Mouse (Mus musculus): ENCODE results near the gene Fank1.
"Not testable (repeated sequence)": the region's sequence is repeated elsewhere in the genome, so short reads cannot be mapped to it uniquely, and the experiment has no call there.

Fank1 gene

DNA sequence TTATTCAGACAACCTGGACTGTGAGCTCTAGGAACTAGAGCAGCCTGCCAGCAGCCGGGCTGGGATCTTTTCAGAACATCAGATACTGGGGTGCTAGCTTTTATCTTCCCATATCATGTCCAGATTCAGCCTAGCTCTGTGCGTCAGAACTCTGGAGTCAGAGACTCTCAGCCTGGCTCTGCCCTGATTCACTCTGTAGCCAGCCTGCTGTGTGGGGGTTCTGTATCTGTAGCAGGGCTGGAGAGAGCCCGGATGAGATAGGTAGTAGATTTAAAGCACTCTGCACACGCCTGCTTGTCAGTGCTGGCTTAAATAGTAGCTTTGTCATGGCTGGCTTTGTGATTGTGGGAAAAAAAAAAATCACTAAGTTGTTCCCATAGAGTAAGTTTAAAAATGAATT is 51.9 kb downstream of the Fank1 start:
- in situ Hi-C loops (cut with MboI, MseI) = loop anchor here (25.0 kb wide), 2 partner anchors 1634 to 1959 kb away; no protein-coding TSS in a partner anchor

DNA sequence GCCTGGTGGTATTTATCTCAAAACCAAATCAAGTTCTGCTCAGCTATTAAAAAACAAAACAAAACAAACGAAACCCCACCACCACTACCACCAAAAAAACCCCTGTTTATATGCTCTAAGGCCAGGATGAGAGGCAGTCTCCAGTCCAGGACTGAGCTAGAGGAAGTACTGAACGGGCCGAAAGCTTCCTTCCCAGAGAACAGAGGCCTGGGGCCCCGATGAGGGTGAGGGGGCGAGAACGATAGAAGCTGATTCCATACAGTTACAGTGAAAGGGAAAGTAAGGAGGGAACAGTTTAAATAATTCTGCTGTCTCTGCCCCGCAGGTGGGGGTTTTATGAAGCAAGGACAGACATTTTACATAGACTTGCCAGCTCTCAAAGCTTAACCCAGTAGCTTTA is 52.9 kb downstream of the Fank1 start:
- in situ Hi-C loops (cut with MboI, MseI) = loop anchor here (25.0 kb wide), 2 partner anchors 1633 to 1958 kb away; no protein-coding TSS in a partner anchor

DNA sequence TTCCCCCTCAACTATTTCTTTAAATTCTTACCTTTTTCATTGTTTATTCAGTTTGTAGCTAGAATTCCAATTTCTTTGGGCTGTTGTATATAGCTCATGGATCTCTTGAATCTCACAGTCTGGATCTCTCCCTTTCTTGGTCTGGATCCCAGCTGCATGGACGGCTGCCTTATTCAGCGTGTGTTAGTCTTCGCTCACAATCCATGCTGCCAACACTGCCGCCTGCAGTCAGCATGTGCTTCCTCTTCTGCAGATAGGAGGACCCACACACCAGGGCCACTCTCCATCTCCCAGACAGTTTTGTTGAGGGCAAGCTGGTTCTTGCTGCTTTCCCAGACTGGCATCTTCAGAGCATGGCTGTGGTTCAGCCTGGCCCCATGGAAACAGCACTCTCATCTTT is 62.9 kb downstream of the Fank1 start:
- in situ Hi-C loops (cut with MboI, MseI) = loop anchor here (25.0 kb wide), 2 partner anchors 1623 to 1948 kb away; no protein-coding TSS in a partner anchor

DNA sequence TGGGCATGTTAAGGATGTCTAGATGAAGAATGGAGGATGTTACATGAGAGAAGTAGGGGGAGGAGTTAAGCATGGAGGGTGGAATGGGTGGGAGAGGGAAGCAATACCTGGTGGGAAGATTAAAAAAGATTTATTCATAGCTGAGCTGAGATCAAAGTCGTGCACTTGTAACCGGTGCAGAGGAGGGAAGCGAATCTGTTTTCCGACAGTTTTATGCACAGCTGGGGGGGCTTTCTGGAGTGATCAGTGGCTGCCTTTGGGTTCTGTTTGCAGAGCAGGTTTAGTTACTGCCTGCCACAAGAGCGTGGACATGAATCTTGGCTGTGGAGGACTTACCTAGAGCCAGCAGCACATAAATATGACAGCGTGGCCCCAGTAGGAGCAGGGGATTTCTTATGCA is 65.4 kb downstream of the Fank1 start:
- in situ Hi-C loops (cut with MboI, MseI) = loop anchor here (25.0 kb wide), 2 partner anchors 1620 to 1945 kb away; no protein-coding TSS in a partner anchor

DNA sequence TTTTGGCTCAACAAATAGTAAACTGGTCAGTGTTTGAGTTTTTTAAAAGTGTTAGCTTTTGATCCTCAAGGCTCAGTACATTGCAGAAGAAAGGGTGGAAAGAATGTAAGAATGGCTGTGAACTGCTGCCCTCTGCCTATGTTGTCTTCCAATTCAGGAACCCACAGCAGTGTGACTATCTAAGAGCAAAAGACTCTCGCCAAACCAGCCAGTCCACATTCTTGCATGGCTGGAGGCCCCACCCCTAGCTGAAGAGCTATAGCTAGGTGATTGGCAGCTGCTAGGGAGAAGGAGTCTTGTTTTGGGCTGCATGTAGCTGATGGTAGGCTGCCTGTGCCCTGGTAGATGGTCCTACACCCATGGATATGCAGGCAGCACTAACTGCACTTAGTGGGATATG is 70.5 kb downstream of the Fank1 start:
- in situ Hi-C loops (cut with MboI, MseI) = loop anchor here (25.0 kb wide), 2 partner anchors 1615 to 1940 kb away; no protein-coding TSS in a partner anchor

DNA sequence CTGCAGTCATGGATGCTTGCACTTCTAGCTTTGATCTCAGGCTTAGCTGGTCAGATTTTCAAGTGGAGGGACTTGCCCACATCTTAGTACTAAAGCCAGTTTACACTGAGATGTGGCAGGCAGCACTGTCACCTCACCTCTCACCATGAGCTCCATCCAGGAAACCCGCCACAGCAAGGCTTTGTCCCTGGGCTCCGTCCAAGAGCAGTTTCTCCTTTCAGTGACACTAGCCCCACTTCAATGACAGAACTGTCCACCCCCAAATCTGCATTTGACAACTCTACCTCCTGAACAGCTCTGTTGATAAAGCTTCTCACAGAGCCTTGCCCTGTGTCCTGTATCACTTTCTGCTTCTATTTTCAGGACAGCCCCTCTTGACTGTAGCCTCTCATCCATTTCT is 71.5 kb downstream of the Fank1 start:
- in situ Hi-C loops (cut with MboI, MseI) = loop anchor here (25.0 kb wide), 2 partner anchors 1614 to 1939 kb away; no protein-coding TSS in a partner anchor

DNA sequence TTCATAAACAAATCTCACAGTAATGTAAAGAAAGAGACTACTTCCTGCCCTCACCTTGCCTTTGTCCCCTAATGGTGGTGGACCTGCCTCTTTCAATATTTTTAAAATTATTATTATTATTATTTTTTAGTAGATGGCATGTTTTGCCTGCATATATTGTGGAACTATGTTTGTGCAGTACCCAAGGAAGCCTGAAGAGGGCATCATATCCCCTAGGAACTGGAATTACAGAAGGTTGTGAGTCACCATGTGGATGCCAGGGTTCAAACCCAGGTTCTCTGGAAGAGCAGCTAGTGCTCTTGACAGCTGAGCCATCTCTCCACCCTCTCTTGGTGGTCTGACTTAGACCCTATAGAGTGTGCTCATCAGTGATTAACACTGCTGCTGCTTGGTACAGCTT is 74.1 kb downstream of the Fank1 start:
- in situ Hi-C loops (cut with MboI, MseI) = loop anchor here (25.0 kb wide), 1 partner anchor 712 kb away; no protein-coding TSS in a partner anchor

DNA sequence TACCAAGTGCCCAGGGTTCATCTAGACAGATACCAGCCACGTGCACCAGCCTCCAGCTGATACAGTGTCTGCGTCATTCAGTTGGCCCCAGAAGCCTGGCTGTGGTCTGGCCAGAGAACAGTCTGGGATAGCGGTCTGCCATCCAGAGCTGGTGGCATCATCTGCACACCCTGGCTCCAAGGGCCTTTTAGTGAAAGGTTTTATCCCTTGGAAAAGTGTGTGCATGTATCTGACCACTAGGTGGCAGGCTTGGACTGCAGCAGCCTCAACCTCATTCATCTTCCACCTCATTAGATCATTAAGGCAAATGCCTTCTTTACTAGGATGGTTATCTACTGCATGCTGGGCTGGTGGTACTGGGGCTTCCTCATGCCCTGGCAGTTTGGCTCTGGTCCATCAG is 79.6 kb downstream of the Fank1 start:
- in situ Hi-C loops (cut with MboI, MseI) = loop anchor here (25.0 kb wide), 1 partner anchor 706 kb away; no protein-coding TSS in a partner anchor

DNA sequence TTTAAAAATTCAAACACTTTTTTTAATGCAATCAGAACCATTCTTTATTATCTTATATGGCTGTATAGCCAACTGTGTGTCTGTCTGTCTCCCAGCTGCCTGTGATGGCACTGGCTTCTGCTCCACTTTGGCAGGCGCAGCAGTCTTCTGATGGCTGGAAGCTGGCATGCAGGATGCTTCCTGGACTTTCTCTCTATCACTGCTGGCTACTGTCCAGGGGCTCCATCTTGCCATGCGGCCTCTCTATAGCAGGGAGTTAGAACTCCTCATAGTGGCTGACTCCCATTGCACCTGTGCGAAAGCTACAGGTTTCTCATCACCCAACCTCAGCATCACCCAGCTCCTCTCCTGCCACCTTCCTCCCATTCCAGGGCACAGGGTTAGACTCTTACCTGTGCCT is 81.8 kb downstream of the Fank1 start:
- in situ Hi-C loops (cut with MboI, MseI) = loop anchor here (25.0 kb wide), 1 partner anchor 704 kb away; no protein-coding TSS in a partner anchor

DNA sequence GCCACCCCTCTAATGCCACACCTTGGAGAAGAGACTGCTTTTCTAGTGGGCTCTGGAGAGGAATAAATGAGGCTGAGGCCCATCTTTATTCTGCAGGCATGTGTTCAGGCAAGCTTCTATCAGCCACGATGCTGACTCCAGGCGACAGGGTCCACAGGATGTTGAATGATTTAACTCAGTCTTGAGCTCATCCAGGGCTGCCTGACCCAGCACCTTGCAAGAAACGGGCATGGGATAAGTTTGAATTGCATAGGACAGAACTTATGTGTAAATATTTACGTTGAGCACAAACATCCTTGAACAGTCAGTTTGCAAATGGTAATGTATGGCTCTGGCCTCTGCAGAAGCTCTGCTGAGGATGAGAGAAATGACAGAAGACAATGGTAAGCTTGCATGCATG is 82.9 kb downstream of the Fank1 start:
- in situ Hi-C loops (cut with MboI, MseI) = loop anchor here (25.0 kb wide), 1 partner anchor 703 kb away; no protein-coding TSS in a partner anchor

DNA sequence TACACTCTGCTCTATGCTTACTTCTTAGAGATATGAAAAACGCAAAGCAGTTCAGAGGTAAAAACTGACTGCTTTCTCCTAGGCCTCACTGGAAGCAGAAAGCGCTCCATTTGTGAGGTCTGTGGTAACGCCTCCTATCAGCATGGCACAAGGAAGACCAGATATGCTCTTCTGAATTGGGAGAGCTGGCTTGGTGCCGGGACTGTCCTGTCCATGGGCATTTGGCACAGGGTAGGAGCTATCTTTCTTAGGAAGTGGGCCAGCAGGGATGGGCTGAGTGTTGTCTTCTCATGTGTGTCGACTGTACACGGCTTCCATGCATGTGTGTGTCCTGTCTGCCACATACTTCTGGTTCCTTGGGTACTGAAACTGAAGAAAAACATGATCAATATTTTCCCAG is 85.6 kb downstream of the Fank1 start:
- in situ Hi-C loops (cut with MboI, MseI) = loop anchor here (10.0 to 25.0 kb wide), 2 partner anchors 133 to 700 kb away; no protein-coding TSS in a partner anchor

DNA sequence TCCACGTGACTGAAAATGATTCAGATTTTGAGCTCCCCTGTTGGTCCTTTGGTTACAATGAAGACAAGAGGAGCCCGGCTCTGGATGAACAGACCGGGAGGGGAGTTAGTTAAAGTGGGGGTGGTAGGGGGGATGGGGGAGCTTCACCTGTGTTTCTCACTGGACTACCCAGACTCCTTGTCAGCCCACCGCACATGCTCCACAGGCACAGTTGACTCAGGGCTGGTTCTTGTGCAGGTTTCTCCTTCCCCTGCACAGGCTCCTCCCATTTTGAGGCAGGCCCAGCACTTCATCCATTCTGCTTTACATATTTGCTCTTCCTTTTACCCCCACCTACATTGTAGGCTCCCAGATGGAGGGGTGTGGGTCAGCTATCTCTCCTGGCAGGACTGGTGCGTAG is 86.1 kb downstream of the Fank1 start:
- in situ Hi-C loops (cut with MboI, MseI) = loop anchor here (10.0 to 25.0 kb wide), 2 partner anchors 132 to 700 kb away; no protein-coding TSS in a partner anchor

DNA sequence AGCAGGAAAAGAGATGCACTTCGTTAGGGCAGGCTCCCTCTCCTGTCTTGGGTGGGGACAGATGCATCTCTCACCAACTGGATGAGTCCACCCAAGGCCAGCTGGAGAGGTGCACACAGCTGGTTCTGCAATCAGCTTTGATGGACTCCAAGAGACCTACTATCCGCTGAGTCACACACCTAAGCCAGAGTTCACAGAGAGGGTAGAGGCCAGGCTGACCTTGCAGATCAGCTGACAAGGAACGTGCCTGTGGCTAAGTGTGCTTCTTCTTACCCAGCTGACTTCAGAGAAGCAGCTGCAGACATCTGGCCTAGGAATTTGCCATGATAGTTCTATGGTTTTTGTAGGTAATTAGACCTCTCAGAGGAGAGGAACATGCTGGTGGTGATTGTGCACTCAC is 86.5 kb downstream of the Fank1 start:
- in situ Hi-C loops (cut with MboI, MseI) = loop anchor here (10.0 to 25.0 kb wide), 2 partner anchors 132 to 699 kb away; no protein-coding TSS in a partner anchor

DNA sequence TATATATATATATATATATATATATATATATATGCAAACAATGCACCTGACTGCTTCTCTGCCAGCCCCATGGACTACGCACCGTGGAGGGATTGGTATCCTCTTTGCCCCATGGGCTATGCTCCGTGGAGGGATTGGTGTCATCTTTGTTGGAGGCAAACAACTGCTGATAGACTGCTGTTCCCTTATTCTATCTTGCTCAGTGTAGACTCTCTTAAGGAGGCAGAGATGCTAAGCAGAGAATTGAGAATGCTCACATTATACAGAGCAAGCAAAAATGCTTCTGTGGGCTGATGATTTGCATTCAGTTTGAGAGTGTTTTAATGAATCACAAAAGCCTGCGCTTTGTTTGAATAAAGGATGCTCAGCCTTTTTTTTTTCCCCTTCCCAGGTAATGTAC is 87.0 kb downstream of the Fank1 start:
- in situ Hi-C loops (cut with MboI, MseI) = loop anchor here (10.0 to 25.0 kb wide), 2 partner anchors 131 to 699 kb away; no protein-coding TSS in a partner anchor

DNA sequence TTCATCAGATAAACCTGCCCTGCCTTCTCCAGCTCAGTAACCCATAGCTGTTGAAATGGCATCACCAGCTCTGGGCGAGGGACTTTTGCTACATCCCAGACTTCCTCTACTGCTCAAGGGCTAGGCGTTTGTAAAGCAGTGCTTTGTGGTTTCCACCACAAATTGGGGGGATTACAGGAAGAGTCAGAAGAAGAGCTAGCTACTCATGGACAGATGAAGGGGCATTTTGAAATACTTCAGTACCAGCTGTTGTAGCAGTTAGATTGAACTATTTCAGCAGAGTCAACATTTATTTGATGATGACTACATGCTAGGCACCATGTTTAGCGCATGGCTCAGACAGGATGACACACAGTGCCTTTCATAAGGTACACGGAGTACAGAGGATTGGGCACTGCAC is 93.6 kb downstream of the Fank1 start:
- in situ Hi-C loops (cut with MboI, MseI) = loop anchor here (25.0 kb wide), 1 partner anchor 692 kb away; no protein-coding TSS in a partner anchor

DNA sequence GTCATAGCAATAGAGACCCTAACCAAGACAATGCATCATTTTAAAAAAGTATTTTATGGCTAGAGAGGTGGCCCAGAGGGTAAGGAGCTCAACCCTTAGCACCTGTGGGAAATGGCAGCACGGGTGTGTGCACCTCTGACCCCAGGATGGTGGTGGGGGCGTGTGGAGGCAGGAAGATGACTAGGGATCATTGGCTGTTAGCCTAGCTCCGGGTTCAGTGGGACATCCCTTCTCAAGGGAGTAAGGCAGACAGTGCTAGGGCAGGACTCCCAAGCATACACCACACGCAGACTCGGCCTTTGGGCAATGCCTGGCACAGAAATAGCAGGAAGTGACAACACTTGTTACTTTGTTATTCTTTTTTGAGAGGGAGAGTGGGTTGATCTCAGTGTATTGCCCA is 96.0 kb downstream of the Fank1 start:
- in situ Hi-C loops (cut with MboI, MseI) = loop anchor here (25.0 kb wide), 1 partner anchor 690 kb away; no protein-coding TSS in a partner anchor

DNA sequence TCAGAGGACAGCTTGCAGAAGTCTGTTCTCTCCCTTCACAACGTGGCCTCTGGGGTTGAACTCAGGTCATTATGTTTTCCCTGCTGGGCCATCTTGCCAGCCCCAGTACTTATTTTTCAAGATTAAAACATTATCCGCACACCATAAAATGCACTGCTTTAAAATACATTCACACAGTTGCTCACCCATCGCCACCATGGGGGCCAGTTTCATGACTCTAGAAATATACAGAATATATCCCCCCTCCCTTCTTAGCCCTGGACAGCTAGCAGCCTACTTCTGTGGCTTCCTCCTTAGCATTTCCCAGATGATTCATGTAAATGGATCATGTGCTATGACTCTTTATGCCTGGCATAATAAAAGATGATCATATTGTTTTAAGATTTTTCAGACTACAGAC is 99.5 kb downstream of the Fank1 start:
- in situ Hi-C loops (cut with MboI, MseI) = no loop called here

DNA sequence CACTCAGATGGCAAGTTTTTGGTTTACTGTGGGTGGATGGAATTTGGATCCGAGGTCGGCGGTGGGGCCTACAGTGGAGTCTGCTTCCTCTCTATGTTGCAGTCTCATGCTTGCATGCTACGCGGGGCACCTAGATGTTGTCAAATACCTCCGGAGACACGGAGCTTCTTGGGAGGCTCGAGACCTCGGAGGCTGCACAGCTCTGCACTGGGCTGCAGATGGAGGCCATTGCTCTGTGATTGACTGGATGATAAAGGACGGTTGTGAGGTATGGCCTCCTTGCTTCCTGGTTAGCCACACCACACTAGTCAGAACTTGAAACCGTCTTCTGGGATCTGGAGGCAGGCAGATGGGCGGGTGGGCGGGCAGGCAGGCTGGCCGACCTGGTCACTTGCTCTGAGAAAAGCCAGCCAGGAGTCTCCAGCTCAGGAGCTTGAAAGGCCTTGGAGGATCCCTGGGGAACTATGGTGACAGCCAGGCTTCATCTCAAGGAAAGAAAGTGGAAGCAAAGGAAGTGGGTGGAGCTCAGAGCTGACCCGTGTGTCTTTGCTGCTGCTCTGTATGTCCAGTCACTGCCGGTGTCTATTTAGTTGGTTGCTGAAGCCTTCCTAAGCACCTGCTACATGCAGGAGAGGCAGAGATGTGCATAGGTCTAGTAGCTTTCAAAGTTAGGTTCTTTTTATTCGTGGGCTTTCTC is 100.1 kb downstream of the Fank1 start:
- in situ Hi-C loops (cut with MboI, MseI) = no loop called here

DNA sequence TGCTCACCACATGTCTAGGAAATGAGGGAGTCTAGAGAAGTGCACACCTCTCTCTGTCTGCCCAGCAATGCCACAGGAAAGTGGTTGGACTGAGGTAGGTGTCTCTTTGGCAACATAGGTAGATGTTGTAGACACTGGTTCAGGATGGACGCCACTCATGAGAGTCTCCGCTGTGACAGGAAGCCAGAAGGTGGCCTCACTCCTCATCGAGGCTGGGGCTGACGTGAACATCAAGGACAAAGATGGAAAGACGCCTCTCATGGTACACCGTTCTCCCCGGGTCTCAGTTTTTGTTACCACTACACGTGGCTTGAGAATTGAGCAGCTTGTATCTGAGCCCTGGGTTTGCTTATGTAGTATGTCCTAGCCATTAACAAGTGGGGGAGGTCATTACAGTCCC is 103.1 kb downstream of the Fank1 start:
- in situ Hi-C loops (cut with MboI, MseI) = no loop called here

DNA sequence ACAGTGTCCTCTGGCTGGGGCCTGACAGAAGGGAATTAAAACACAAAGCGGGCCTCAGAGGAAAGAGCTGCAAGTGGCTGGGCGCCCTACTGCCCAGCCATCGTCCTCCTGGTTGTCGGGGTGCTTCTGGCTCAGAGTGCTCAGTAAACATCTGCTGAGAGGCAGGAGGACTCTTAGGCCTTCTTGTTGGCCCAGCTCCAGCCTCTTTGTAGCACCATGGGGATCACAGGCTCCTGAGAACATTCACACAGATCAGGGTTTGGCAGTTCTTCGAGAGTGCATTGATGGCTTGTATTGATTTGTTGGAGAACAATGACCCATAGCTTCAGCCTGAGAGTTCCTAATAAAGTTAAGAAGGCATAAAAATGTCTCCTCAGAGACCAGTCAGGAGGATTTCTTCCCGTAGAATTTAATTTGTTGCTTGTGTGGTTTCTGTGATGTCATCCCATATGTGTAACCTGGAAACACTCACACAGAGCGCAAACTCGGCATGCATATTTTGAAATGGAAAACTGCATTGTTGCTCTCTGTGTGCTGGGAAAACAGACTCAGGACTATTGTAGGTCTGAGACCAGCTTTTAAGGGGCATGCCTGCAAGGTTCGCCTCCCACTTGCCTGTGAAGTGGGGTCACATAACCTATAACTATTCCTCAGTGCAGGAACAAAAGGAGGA is 108.2 kb downstream of the Fank1 start:
- in situ Hi-C loops (cut with MboI, MseI) = not testable (repeated sequence)

DNA sequence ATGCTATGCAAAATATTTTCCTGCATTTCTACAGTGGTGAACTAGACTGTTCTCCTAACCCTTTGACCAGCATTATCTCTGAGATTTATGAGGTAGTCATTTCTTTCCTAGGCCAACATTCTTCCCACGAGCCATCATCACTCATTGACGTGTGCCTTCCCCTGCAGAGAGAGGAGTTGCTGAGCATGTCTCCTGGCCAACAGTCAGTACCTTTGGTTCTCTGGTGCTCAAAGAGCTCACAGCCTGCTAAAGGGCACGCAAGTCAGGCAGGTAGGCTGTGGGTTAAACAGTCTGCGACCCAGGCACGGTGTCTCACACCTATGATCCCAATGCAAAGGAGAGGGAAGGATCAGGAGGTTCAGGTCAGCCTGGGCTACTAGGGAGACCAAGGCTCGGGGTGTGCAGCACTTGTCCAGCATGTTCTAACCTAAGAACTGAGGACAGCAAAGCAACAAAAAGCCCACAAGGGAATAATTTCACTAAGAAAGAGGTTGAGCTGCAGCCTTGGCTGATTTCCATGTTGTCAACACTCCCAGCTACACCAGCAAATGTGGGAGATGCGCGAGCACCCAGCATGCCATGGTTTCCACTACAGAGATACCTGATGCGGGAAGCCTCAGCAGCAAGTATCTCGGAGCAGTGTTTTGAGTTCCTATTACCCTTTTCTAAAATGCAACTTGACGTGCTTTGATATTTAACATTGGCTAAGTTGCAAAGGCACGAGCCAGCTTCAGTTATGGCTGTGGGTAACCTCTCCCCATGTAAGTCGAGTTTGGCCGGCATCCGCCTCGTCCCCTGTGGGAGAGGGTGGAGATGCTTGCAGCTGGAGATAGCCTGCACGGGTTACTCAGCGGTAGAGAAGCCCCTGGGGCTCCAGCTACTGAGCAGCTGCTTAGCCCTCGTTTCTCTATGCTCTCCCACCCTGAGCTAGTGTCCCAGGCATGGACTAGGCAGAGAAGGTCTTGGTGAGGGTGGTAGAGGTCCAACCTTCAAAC is 112.6 kb downstream of the Fank1 start:
- in situ Hi-C loops (cut with MboI, MseI) = no loop called here

Measured in regulatory T cell (primary cell).